Mouse (Mus musculus) liver, embryonic 14.5 days (tissue): Measurements from ENCODE around the gene Hdac4.

Source experiments
- CTCF ChIP-seq: IDR thresholded peaks from 2 replicates; pipeline ENCODE4 v1.5.1; 2016; ENCODE audit warnings: antibody characterized with exemption, low read depth, control low read depth
- EP300 ChIP-seq: IDR thresholded peaks from 2 replicates; pipeline ENCODE4 v1.6.1; 2016; ENCODE audit warnings: antibody characterized with exemption, low read depth

- no peak for TF ChIP-seq CTCF
- TF ChIP-seq EP300, result no peak
Measured at GRCm38 (mm10) chr1:92124497-92125201, 70.8 kb downstream of the Hdac4 start.
